Mouse (Mus musculus) MEL (cell line): ENCODE data around the gene Spata25.

ENCODE experiments used
- POLR2A ChIP-seq, 2 experiments: IDR thresholded peaks; 2 replicates each; pipeline ENCODE4 v1.6.1; 2011 to 2012; ENCODE audit warnings: low read length in 2 of 2, mild to moderate bottlenecking in 2 of 2, control low read depth in 1 of 2, improper control_type of control experiment in 1 of 2, low read depth in 1 of 2, moderate library complexity in 1 of 2; ENCODE audit not compliant: control insufficient read depth in 1 of 2, insufficient read depth in 1 of 2, poor library complexity in 1 of 2
- USF2 ChIP-seq, 2 experiments: IDR thresholded peaks; 2 replicates each; pipeline ENCODE4 v1.6.1; 2011 to 2012; ENCODE audit warnings: improper control_type of control experiment in 2 of 2, low read length in 2 of 2, borderline replicate concordance in 1 of 2, inconsistent platforms in 1 of 2, low read depth in 1 of 2, mild to moderate bottlenecking in 1 of 2; ENCODE audit not compliant: insufficient read depth in 1 of 2

DNA sequence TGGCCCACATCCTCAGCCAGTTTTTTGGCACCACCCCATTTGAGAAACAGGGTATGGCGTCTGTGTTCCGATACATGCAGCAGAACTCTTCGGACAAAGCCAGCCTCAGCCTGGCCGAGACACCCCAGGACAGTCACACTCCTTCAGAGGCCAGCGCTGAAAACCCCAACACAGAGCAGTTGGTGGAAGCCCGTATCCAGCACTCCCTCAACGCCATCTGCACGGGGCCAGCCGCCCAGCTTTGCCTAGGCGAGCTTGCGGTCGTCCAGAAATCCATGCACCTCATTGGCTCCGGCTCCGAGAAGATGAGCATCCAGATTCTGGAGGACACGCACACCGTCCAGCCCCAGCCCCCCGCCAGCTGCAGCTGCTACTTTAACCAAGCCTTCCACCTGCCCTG is 2.8 kb downstream of the Spata25 start:
- TF ChIP-seq POLR2A (IDR thresholded peaks at IDR 0.05; ENCODE audit: control insufficient read depth in 1 of 2, insufficient read depth in 1 of 2, low read depth in 1 of 2, low read length in 2 of 2, poor library complexity in 1 of 2) (no peak), USF2 (IDR thresholded peaks at IDR 0.05; ENCODE audit: borderline replicate concordance in 1 of 2, insufficient read depth in 1 of 2, low read depth in 1 of 2, low read length in 2 of 2) (no peak)
